Mouse (Mus musculus) erythroblast, embryonic 14.5 days (primary cell): ENCODE measurements around the gene Ppil6. TPM values are rescaled to one million over a fixed set of nuclear protein-coding genes. Genes with fewer than 3 reads are reported as not detected.

Experiments
- H3K27me3 ChIP-seq: 2 replicates; pipeline ENCODE4 v1.6.1; 2012; ENCODE audit warnings: inconsistent platforms; ENCODE audit not compliant: control insufficient read depth
- H3K36me3 ChIP-seq: 2 replicates; pipeline ENCODE4 v1.6.1; 2012; ENCODE audit warnings: mild to moderate bottlenecking, inconsistent platforms; ENCODE audit not compliant: control insufficient read depth
- H3K4me1 ChIP-seq: 2 replicates; pipeline ENCODE4 v1.6.1; 2012; ENCODE audit warnings: inconsistent platforms; ENCODE audit not compliant: control insufficient read depth
- H3K4me3 ChIP-seq: replicated peaks from 2 replicates; pipeline ENCODE3; 2012; ENCODE audit warnings: moderate library complexity, mild to moderate bottlenecking, inconsistent platforms
- H3K9me3 ChIP-seq: 2 replicates; pipeline ENCODE4 v1.6.1; 2012; ENCODE audit warnings: low read length, inconsistent platforms, mixed read lengths; ENCODE audit not compliant: control insufficient read depth
- GATA1 ChIP-seq: IDR thresholded peaks from 2 replicates; pipeline ENCODE4 v1.6.1; 2012; ENCODE audit warnings: low read length, inconsistent platforms, mixed read lengths
- TAL1 ChIP-seq: IDR thresholded peaks from 3 replicates; pipeline ENCODE4 v1.6.1; 2012; ENCODE audit warnings: low read length, inconsistent platforms, mixed read lengths
- polyA plus RNA-seq: library from polyadenylated mRNA; stranded (reverse); fragments of >175 nt; gene quantifications from 2 replicates; pipeline ENCODE4 v1.2.3, GENCODE M21; 2012

The Ppil6 gene
- polyA plus RNA-seq, 1 experiment, result not detected

GRCm38 (mm10) chr10:41461057-41461722 lies 29.0 kb upstream of the Ppil6 start:
- Histone ChIP-seq H3K27me3 (no peaks in the 10 kb centered on the region), H3K4me3 (no peak overlapping the region), H3K4me1 (peaks cover 5% of the 10 kb centered on the region), H3K9me3 (no peaks in the 10 kb centered on the region), H3K36me3 (peaks cover 53% of the 10 kb centered on the region)
- TF ChIP-seq TAL1, result no peak
- no peak for TF ChIP-seq GATA1

- no peaks in the 10 kb centered on the region for H3K9me3 ChIP-seq
- H3K4me3 ChIP-seq, result no peak overlapping the region
- H3K27me3 ChIP-seq, result no peaks in the 10 kb centered on the region
- TF ChIP-seq TAL1 (no peak), GATA1 (no peak)
- no peaks in the 10 kb centered on the region for H3K4me1 ChIP-seq
- H3K36me3 ChIP-seq, result peaks cover 36% of the 10 kb centered on the region
Observed at GRCm38 (mm10) chr10:41464401-41464955, 25.8 kb upstream of the Ppil6 start.

- Histone ChIP-seq H3K4me3 (no peak overlapping the region), H3K9me3 (no peaks in the 10 kb centered on the region)
- TF ChIP-seq GATA1, result no peak
- no peak for TF ChIP-seq TAL1
Observed at GRCm38 (mm10) chr10:41467325-41467724, 22.9 kb upstream of the Ppil6 start.

GRCm38 (mm10) chr10:41470693-41471092 lies 19.5 kb upstream of the Ppil6 start:
- Histone ChIP-seq H3K4me3 (no peak overlapping the region), H3K9me3 (no peaks in the 10 kb centered on the region), H3K4me1 (peaks cover 27% of the 10 kb centered on the region), H3K27me3 (peaks cover 2% of the 10 kb centered on the region; the same call in 1 of the 2 replicates), H3K36me3 (peaks cover 5% of the 10 kb centered on the region)
- TF ChIP-seq TAL1, result no peak
- TF ChIP-seq GATA1, result no peak

More at GRCm38 (mm10) chr10:41467325-41467724, 22.9 kb upstream of the Ppil6 start:
- Histone ChIP-seq H3K36me3 (peaks cover 23% of the 10 kb centered on the region), H3K27me3 (peaks cover 2% of the 10 kb centered on the region; the same call in 1 of the 2 replicates), H3K4me1 (no peaks in the 10 kb centered on the region)

GRCm38 (mm10) chr10:41472534-41472933 lies 17.7 kb upstream of the Ppil6 start:
- H3K27me3 ChIP-seq, result peaks cover 18% of the 10 kb centered on the region
- H3K9me3 ChIP-seq, result no peaks in the 10 kb centered on the region
- TF ChIP-seq GATA1, result no peak
- TF ChIP-seq TAL1, result no peak
- H3K4me3 ChIP-seq, result no peak overlapping the region
- no peaks in the 10 kb centered on the region for H3K36me3 ChIP-seq
- peaks cover 46% of the 10 kb centered on the region for H3K4me1 ChIP-seq

- no peaks in the 10 kb centered on the region for H3K9me3 ChIP-seq
- H3K27me3 ChIP-seq, result peaks cover 22% of the 10 kb centered on the region
- H3K4me3 ChIP-seq, result no peak overlapping the region
- H3K4me1 ChIP-seq, result peaks cover 51% of the 10 kb centered on the region
- TF ChIP-seq GATA1 (no peak), TAL1 (no peak)
- no peaks in the 10 kb centered on the region for H3K36me3 ChIP-seq
Observed at GRCm38 (mm10) chr10:41472962-41473481, 17.2 kb upstream of the Ppil6 start.

GRCm38 (mm10) chr10:41473782-41474468 lies 16.3 kb upstream of the Ppil6 start:
- no peak for TF ChIP-seq GATA1
- TF ChIP-seq TAL1, result no peak
- Histone ChIP-seq H3K36me3 (no peaks in the 10 kb centered on the region), H3K9me3 (no peaks in the 10 kb centered on the region), H3K4me1 (peaks cover 52% of the 10 kb centered on the region), H3K27me3 (peaks cover 22% of the 10 kb centered on the region), H3K4me3 (no peak overlapping the region)

- TF ChIP-seq GATA1 (no peak), TAL1 (no peak)
- Histone ChIP-seq H3K36me3 (no peaks in the 10 kb centered on the region), H3K4me3 (no peak overlapping the region), H3K4me1 (peaks cover 52% of the 10 kb centered on the region), H3K27me3 (peaks cover 22% of the 10 kb centered on the region), H3K9me3 (no peaks in the 10 kb centered on the region)
Observed at GRCm38 (mm10) chr10:41474981-41475391, 15.3 kb upstream of the Ppil6 start.
